Mouse (Mus musculus): ENCODE measurements around the gene Zfp366. TPM values are rescaled to one million over a fixed set of nuclear protein-coding genes. Genes with fewer than 3 reads are reported as not detected.

The Zfp366 gene
- polyA plus RNA-seq, 1 experiment = not detected

DNA sequence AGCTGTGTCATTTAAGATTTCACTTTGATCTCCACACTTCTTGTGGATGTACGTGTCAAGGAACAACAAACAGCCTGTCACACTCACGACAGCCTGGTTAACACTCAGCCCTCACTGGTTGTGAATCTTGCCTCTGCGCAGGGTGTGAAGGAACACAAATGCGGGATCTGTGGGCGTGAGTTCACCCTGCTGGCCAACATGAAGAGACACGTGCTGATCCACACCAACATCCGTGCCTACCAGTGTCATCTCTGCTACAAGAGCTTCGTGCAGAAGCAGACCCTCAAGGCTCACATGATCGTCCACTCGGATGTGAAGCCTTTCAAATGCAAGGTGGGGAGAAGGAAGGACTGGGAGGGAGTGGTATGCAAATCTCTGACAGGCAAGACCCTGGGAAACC, 49.3 kb downstream of the Zfp366 start:
- no peak overlapping the region for H3K4me3 ChIP-seq (replicated peaks)
- peaks cover 25% of the 10 kb centered on the region for H3K27me3 ChIP-seq (replicated peaks)
- TF ChIP-seq GATA1 (IDR thresholded peaks at IDR 0.05; ENCODE audit: borderline replicate concordance, low read length) (no peak), FLI1 (IDR thresholded peaks at IDR 0.05; ENCODE audit: low read length) (no peak)
- peaks cover 10% of the 10 kb centered on the region for H3K9me3 ChIP-seq
- H3K4me1 ChIP-seq = peaks cover 6% of the 10 kb centered on the region; the same call in 1 of the 2 replicates
- H3K36me3 ChIP-seq (replicated peaks; ENCODE audit: low read length) = no peaks in the 10 kb centered on the region

DNA sequence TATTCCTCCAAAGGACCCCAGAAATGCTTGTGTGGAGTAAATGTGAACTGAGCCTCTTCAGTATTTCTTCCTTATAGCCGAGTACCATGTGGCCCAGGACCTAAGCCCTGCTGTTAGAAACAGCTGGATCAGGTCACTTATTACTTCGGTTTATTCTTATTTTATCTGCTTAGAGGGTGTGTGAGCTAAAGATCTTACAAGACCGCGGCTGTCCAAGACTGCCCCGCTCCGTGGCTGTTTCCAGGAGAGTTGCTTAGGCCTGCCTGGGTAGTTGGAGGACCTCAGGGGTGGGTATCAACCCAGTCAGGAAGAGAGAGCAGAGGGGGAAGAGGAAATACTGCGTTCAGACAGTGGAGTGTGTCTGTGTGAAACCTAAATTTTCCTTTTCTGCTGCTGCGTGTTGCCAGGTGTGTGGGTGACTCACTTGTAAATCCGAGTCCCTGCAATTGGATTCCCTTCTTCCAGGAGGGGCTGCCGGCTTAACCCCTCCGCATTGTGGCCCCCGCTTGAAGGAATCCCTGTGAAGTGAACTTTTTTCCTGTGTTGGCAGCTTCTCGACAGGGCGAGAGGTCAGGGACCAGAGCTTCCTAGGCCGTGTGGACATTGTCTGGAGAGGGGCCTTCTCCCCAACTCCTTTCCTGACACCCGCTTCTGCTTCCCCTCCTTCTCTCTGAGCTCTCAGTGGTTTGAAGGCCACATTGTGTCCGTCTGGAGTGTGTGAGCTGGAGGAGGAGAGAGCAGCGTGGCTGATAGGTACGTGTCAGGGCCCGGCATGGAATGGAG, 51.0 kb downstream of the Zfp366 start:
- no peak overlapping the region for H3K4me3 ChIP-seq (replicated peaks)

DNA sequence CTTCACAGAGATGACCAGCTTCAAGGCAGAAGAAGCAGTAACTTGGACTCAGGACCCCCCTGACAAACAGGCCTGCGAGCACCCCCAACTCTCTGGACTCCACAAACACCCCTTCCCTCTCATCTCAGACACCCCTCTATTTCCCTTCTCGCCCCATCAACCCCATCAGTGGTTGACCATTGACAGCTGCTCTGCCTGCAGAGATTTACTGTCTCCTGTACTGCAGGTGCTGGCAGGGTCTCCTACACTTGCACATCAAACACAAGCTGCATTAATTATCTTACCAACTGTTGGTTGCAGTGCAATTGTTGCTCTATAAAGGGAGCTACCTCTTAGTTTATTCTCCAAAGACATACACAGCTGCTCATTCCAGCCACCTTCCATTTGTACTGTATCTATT, 51.6 kb downstream of the Zfp366 start:
- no peak for TF ChIP-seq GATA1 (IDR thresholded peaks at IDR 0.05; ENCODE audit: borderline replicate concordance, low read length)
- TF ChIP-seq FLI1 (IDR thresholded peaks at IDR 0.05; ENCODE audit: low read length) = no peak
- Histone ChIP-seq H3K36me3 (replicated peaks; ENCODE audit: low read length) (no peaks in the 10 kb centered on the region), H3K27me3 (replicated peaks) (peaks cover 27% of the 10 kb centered on the region), H3K9me3 (0 out of 2 replicates have a peak, but pooled peaks cover 5% of the 10 kb centered on the region), H3K4me1 (peaks cover 7% of the 10 kb centered on the region; the same call in 1 of the 2 replicates), H3K4me3 (replicated peaks) (no peak overlapping the region)

More for the DNA sequence above, 51.0 kb downstream of the Zfp366 start:
- TF ChIP-seq FLI1 (IDR thresholded peaks at IDR 0.05; ENCODE audit: low read length) = no peak
- TF ChIP-seq GATA1 (IDR thresholded peaks at IDR 0.05; ENCODE audit: borderline replicate concordance, low read length) = no peak
- Histone ChIP-seq H3K36me3 (replicated peaks; ENCODE audit: low read length) (no peaks in the 10 kb centered on the region), H3K27me3 (replicated peaks) (peaks cover 22% of the 10 kb centered on the region), H3K4me1 (peaks cover 7% of the 10 kb centered on the region; the same call in 1 of the 2 replicates), H3K9me3 (0 out of 2 replicates have a peak, but pooled peaks cover 5% of the 10 kb centered on the region)

DNA sequence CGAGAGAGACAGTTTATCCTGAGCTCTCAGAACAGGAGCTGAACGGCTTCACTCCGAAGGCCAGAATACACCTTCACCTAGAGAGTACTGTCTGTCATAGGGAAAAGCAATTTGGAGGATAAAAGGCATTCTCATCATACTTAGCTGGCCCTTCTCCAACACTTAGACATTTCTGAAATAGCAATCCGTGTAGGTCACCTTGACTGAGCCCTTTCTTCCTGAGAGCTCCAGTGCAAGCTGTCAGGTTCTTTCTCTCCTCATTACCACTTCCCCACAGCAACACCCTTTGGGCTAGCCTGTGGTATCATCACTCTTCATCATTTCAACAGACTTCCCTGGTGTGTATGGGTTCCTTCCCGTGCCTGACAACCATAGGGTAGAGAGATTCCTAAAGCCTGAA, 52.5 kb downstream of the Zfp366 start:
- Histone ChIP-seq H3K36me3 (replicated peaks; ENCODE audit: low read length) (no peaks in the 10 kb centered on the region), H3K27me3 (replicated peaks) (peaks cover 29% of the 10 kb centered on the region), H3K4me1 (peaks cover 7% of the 10 kb centered on the region; the same call in 1 of the 2 replicates), H3K9me3 (0 out of 2 replicates have a peak, but pooled peaks cover 5% of the 10 kb centered on the region), H3K4me3 (replicated peaks) (no peak overlapping the region)
- TF ChIP-seq GATA1 (IDR thresholded peaks at IDR 0.05; ENCODE audit: borderline replicate concordance, low read length) = no peak
- TF ChIP-seq FLI1 (IDR thresholded peaks at IDR 0.05; ENCODE audit: low read length) = no peak

GRCm38 (mm10) chr13:99237841-99238216, 53.2 kb downstream of the Zfp366 start:
- no peaks in the 10 kb centered on the region for H3K36me3 ChIP-seq (replicated peaks; ENCODE audit: low read length)
- no peak overlapping the region for H3K4me3 ChIP-seq (replicated peaks)
- H3K4me1 ChIP-seq = peaks cover 8% of the 10 kb centered on the region; the same call in 1 of the 2 replicates
- peaks cover 31% of the 10 kb centered on the region for H3K27me3 ChIP-seq (replicated peaks)
- TF ChIP-seq FLI1 (IDR thresholded peaks at IDR 0.05; ENCODE audit: low read length) = no peak
- no peak for TF ChIP-seq GATA1 (IDR thresholded peaks at IDR 0.05; ENCODE audit: borderline replicate concordance, low read length)
- 0 out of 2 replicates have a peak, but pooled peaks cover 5% of the 10 kb centered on the region for H3K9me3 ChIP-seq

GRCm38 (mm10) chr13:99238217-99239160, 53.9 kb downstream of the Zfp366 start:
- peaks cover 10% of the 10 kb centered on the region; the same call in 1 of the 2 replicates for H3K4me1 ChIP-seq
- no peaks in the 10 kb centered on the region for H3K36me3 ChIP-seq (replicated peaks; ENCODE audit: low read length)
- no peak for TF ChIP-seq GATA1 (IDR thresholded peaks at IDR 0.05; ENCODE audit: borderline replicate concordance, low read length)
- TF ChIP-seq FLI1 (IDR thresholded peaks at IDR 0.05; ENCODE audit: low read length) = no peak
- no peak overlapping the region for H3K4me3 ChIP-seq (replicated peaks)
- H3K9me3 ChIP-seq = 0 out of 2 replicates have a peak, but pooled peaks cover 5% of the 10 kb centered on the region
- H3K27me3 ChIP-seq (replicated peaks) = peaks cover 35% of the 10 kb centered on the region

- Histone ChIP-seq H3K27me3 (replicated peaks) (peaks cover 35% of the 10 kb centered on the region), H3K4me1 (peaks cover 10% of the 10 kb centered on the region; the same call in 1 of the 2 replicates), H3K36me3 (replicated peaks; ENCODE audit: low read length) (no peaks in the 10 kb centered on the region), H3K4me3 (replicated peaks) (no peak overlapping the region), H3K9me3 (0 out of 2 replicates have a peak, but pooled peaks cover 3% of the 10 kb centered on the region)
- TF ChIP-seq GATA1 (IDR thresholded peaks at IDR 0.05; ENCODE audit: borderline replicate concordance, low read length) (no peak), FLI1 (IDR thresholded peaks at IDR 0.05; ENCODE audit: low read length) (no peak)
Measured at GRCm38 (mm10) chr13:99239161-99239530, 54.5 kb downstream of the Zfp366 start.

- Histone ChIP-seq H3K27me3 (replicated peaks) (peaks cover 32% of the 10 kb centered on the region), H3K9me3 (no peaks in the 10 kb centered on the region), H3K4me1 (peaks cover 10% of the 10 kb centered on the region; the same call in 1 of the 2 replicates), H3K36me3 (replicated peaks; ENCODE audit: low read length) (no peaks in the 10 kb centered on the region), H3K4me3 (replicated peaks) (no peak overlapping the region)
- TF ChIP-seq GATA1 (IDR thresholded peaks at IDR 0.05; ENCODE audit: borderline replicate concordance, low read length) (no peak), FLI1 (IDR thresholded peaks at IDR 0.05; ENCODE audit: low read length) (no peak)
Measured at GRCm38 (mm10) chr13:99239741-99240140, 55.1 kb downstream of the Zfp366 start.

DNA sequence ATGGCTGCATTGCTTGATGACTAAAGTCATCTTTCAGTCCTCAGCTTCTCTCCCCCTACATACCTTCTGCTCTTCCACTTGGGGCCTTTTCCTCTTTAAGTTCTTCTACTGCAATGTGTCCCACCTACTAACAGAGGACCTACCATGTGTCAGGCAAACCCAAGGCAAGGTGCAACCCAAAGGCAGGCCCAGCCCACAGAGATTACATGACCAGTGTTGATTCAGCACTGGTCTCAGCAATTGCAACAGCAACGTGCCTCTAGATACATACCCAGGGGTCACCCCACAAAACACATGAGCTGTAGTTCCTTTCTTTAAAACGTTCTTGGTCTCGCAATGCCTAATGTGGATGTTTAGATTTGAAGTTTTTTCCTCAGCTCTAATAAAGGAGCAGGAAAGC, 57.4 kb downstream of the Zfp366 start:
- no peaks in the 10 kb centered on the region for H3K9me3 ChIP-seq
- TF ChIP-seq GATA1 (IDR thresholded peaks at IDR 0.05; ENCODE audit: borderline replicate concordance, low read length) (no peak), FLI1 (IDR thresholded peaks at IDR 0.05; ENCODE audit: low read length) (no peak)
- H3K4me3 ChIP-seq (replicated peaks) = no peak overlapping the region
- H3K4me1 ChIP-seq = peaks cover 10% of the 10 kb centered on the region; the same call in 1 of the 2 replicates
- no peaks in the 10 kb centered on the region for H3K36me3 ChIP-seq (replicated peaks; ENCODE audit: low read length)
- peaks cover 25% of the 10 kb centered on the region for H3K27me3 ChIP-seq (replicated peaks)
